Mouse (Mus musculus): ENCODE measurements around the gene Syngr2. TPM values are rescaled to one million over a fixed set of nuclear protein-coding genes. Genes with fewer than 3 reads are reported as not detected.

Syngr2 gene
- total and polyA plus RNA-seq, 3 experiments = 95.8 to 236 (median 211) TPM

DNA sequence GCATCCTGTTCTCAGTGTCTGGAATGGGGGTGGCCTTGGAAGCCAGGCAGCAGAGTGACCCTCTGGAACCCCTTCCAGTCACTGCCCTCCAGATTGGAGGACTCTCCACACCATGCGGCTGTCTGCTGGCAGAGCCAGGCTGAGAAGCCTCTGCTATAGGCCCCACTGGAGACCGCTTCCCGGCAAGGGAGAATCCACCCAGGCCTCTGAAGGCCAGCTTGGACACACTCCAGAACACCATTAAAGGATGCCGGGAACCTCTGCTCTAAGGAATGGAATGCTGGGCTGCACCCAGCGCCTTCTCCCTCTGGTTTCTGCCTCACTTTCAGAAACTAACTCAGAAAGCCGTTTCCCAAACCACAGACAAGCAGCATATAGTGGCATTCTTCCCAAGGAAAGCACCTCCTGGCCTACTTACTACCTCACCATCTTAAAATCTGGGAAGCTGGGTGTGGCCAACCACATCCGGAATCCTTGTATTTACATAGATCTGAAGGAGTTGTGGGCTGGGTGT, 13.3 kb downstream of the Syngr2 start:
- Histone ChIP-seq H3K27me3 (ENCODE audit: insufficient read depth, low read length) (no peaks in the 10 kb centered on the region), H3K4me3 (ENCODE audit: low read depth, low read length) (peak overlapping the region; percentile 10; the same call in 1 of the 2 replicates), H3K4me1 (ENCODE audit: insufficient read depth, low read depth, low read length) (peaks cover 91% of the 10 kb centered on the region), H3K36me3 (replicated peaks) (peaks cover 68% of the 10 kb centered on the region), H3K9me3 (replicated peaks) (no peaks in the 10 kb centered on the region)
- TF ChIP-seq GATA2 (IDR thresholded peaks at IDR 0.05; ENCODE audit: borderline replicate concordance, low read depth, low read length) (no peak), GATA1 (IDR thresholded peaks at IDR 0.05; ENCODE audit: borderline replicate concordance, low read length) (no peak), CTCF (IDR thresholded peaks at IDR 0.05; ENCODE audit: low read depth, low read length) (no peak), TAL1 (conservative IDR thresholded peaks at IDR 0.05; ENCODE audit: low read depth, low read length) (no peak), POLR2AphosphoS5 (IDR thresholded peaks at IDR 0.05; ENCODE audit: insufficient replicate concordance, low read depth, low read length) (no peak)
- no peak for ATAC-seq (ENCODE audit: extremely low read depth, insufficient number of reproducible peaks, low FRiP score, poor library complexity, severe bottlenecking)
- no peak for DNase-seq (ENCODE audit: low spot score)

DNA sequence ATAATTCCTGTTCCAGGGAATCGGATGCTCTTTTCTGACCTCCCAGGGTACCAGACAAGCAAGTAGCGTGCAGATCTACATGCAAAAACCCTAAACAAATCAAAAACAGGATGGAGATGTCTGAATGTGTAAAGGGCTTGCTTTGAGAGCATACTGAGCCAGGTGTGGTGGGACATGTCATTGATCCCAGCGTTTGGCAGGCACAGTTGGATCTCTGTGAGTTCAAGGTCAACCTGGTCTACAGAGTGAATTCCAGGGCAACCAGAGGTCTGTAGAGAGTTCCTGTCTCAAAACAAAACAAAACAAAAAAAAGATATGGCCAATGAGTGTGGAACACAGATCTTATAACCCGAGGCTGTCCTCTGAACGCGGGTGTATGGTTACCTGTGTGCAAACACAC, 13.9 kb downstream of the Syngr2 start:
- no peak for DNase-seq (ENCODE audit: low spot score)
- TF ChIP-seq TAL1 (conservative IDR thresholded peaks at IDR 0.05; ENCODE audit: low read depth, low read length) (no peak), POLR2AphosphoS5 (IDR thresholded peaks at IDR 0.05; ENCODE audit: insufficient replicate concordance, low read depth, low read length) (no peak), GATA1 (IDR thresholded peaks at IDR 0.05; ENCODE audit: borderline replicate concordance, low read length) (no peak), GATA2 (IDR thresholded peaks at IDR 0.05; ENCODE audit: borderline replicate concordance, low read depth, low read length) (no peak), CTCF (IDR thresholded peaks at IDR 0.05; ENCODE audit: low read depth, low read length) (no peak)
- no peak for ATAC-seq (ENCODE audit: extremely low read depth, insufficient number of reproducible peaks, low FRiP score, poor library complexity, severe bottlenecking)
- Histone ChIP-seq H3K4me1 (ENCODE audit: insufficient read depth, low read depth, low read length) (peaks cover 90% of the 10 kb centered on the region), H3K4me3 (ENCODE audit: low read depth, low read length) (no peak overlapping the region), H3K36me3 (replicated peaks) (peaks cover 62% of the 10 kb centered on the region), H3K27me3 (ENCODE audit: insufficient read depth, low read length) (no peaks in the 10 kb centered on the region), H3K9me3 (replicated peaks) (no peaks in the 10 kb centered on the region)

DNA sequence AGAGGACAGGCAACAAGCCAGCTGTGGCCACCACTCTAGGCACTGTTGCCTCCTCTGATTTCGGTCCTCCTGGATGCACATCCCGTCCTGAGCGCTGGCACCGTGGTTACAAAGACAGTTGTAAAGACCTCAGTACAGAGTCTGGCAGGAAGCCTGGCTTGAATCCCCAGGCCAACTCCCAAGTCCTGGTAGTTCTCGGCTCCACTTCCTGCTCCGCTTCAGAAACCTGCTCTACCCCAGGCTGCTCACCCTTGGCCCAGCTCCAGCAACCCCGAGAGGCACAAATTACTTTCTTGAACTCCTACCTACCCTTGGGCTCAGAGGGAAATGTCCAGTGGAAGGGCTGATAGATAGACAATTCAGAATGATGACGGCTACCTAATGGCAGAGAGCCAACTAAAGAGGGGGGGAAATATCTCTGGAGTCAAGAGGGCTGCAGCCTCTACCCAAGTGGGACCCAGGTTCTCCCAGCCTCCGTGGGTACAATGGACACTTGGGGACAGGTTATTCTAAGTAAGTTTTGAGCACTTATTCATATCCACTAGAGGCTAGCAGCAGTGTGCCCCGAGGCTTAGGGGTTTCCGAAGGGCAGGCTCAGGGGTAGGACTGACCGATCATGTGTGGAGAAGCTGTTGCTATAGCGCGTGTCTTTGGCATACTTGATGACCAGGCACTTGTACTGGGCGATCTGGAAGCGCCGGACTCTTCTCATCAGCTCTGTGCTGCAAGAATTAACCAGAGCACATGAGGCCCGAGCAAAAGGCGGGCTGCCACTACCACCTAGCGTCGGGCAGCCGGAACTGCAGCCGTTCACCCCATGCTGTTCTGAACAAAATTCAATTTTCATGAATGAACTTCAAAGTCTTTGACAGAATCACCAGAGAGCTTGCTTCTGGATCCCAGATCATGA, 14.8 kb downstream of the Syngr2 start:
- DNase-seq (ENCODE audit: low spot score) = peak; percentile 70
- Histone ChIP-seq H3K4me3 (ENCODE audit: low read depth, low read length) (peak overlapping the region; percentile 79), H3K27me3 (ENCODE audit: insufficient read depth, low read length) (no peaks in the 10 kb centered on the region), H3K36me3 (replicated peaks) (peaks cover 52% of the 10 kb centered on the region), H3K9me3 (replicated peaks) (no peaks in the 10 kb centered on the region), H3K4me1 (ENCODE audit: insufficient read depth, low read depth, low read length) (peaks cover 89% of the 10 kb centered on the region)
- TF ChIP-seq GATA1 (IDR thresholded peaks at IDR 0.05; ENCODE audit: borderline replicate concordance, low read length) (no peak), POLR2AphosphoS5 (IDR thresholded peaks at IDR 0.05; ENCODE audit: insufficient replicate concordance, low read depth, low read length) (no peak), CTCF (IDR thresholded peaks at IDR 0.05; ENCODE audit: low read depth, low read length) (peak; percentile 75), GATA2 (IDR thresholded peaks at IDR 0.05; ENCODE audit: borderline replicate concordance, low read depth, low read length) (no peak), TAL1 (conservative IDR thresholded peaks at IDR 0.05; ENCODE audit: low read depth, low read length) (no peak)
- ATAC-seq (ENCODE audit: extremely low read depth, insufficient number of reproducible peaks, low FRiP score, poor library complexity, severe bottlenecking) = 0 out of 2 replicates have a peak, but pooled peaks have one; percentile 36

DNA sequence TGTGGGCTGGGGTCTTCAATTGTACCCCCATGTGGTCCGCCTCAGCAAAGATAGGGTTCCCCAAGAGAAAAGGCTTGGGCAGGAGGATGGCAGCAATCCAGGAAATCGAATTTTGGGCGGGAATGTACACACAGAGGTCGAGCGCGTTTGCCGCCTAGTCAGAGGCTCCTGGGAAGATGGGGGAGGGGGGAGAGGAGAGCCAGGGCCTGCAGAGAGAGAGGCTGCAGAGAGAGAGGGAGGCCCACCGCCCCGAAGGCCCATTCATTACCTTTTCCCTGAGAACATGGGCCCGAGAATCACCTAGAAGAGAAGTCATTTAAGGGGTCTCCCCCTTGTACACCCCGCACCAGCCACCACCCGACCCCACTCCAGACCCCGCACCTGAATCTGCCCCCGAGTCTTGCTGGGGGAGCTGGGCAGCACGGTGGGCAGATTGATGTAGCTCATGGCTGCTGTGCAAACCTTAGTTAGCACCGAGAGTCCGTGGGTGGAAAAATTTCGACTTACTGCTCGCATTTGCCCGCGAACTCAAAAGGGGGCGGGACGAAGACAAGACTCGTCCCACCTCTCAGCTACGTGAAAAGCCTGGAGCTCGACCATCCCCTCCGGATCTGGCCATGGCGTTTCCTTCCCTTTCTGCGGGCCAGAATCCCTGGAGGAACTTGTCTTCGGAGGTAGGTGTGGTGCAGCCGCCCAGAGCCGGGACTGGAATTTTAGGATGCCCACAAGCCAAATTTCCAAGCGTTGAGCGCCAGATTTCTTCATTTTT, 16.0 kb downstream of the Syngr2 start, which contains the start of the genes Afmid and Tk1:
TSS of gene Afmid (plus strand) at position 592 of the 769 bp plus-strand sequence.
TSS of gene Tk1 (minus strand) at position 760 of the 769 bp plus-strand sequence.
- peaks cover 44% of the 10 kb centered on the region for H3K36me3 ChIP-seq (replicated peaks)
- peak; percentile 75 for DNase-seq (ENCODE audit: low spot score)
- peak within 1 kb of the TSS; percentile 79 for H3K4me3 ChIP-seq (ENCODE audit: low read depth, low read length)
- peak; percentile 50 for ATAC-seq (ENCODE audit: extremely low read depth, insufficient number of reproducible peaks, low FRiP score, poor library complexity, severe bottlenecking)
- H3K4me1 ChIP-seq (ENCODE audit: insufficient read depth, low read depth, low read length) = peaks cover 87% of the 10 kb centered on the region
- no peaks in the 10 kb centered on the region for H3K27me3 ChIP-seq (ENCODE audit: insufficient read depth, low read length)
- H3K9me3 ChIP-seq (replicated peaks) = no peaks in the 10 kb centered on the region
- TF ChIP-seq CTCF (IDR thresholded peaks at IDR 0.05; ENCODE audit: low read depth, low read length) (no peak), GATA1 (IDR thresholded peaks at IDR 0.05; ENCODE audit: borderline replicate concordance, low read length) (no peak), GATA2 (IDR thresholded peaks at IDR 0.05; ENCODE audit: borderline replicate concordance, low read depth, low read length) (no peak), POLR2AphosphoS5 (IDR thresholded peaks at IDR 0.05; ENCODE audit: insufficient replicate concordance, low read depth, low read length) (no peak), TAL1 (conservative IDR thresholded peaks at IDR 0.05; ENCODE audit: low read depth, low read length) (no peak)

DNA sequence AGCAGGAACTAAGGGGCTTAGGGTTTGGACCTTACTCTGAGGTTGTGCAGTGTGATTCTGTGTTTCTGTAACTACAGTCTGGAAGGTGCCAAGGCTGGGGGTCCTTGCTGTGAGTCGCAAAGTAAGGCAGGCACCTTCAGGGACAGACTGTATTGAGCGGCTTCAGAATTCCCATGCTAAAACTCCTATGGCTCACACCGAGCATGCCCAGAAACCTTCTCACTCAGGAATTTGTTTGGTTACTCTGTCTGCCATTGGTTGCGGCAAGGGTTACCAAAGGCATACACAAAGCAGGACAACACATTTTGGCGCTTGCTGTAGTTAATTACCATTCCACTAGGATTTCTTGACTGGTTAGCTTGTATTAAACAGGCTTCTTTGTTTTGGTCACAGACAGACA, 16.7 kb downstream of the Syngr2 start:
- ATAC-seq (ENCODE audit: extremely low read depth, insufficient number of reproducible peaks, low FRiP score, poor library complexity, severe bottlenecking) = 0 out of 2 replicates have a peak, but pooled peaks have one; percentile 6
- Histone ChIP-seq H3K4me1 (ENCODE audit: insufficient read depth, low read depth, low read length) (peaks cover 87% of the 10 kb centered on the region), H3K27me3 (ENCODE audit: insufficient read depth, low read length) (no peaks in the 10 kb centered on the region), H3K9me3 (replicated peaks) (no peaks in the 10 kb centered on the region), H3K4me3 (ENCODE audit: low read depth, low read length) (peak overlapping the region; percentile 79), H3K36me3 (replicated peaks) (peaks cover 40% of the 10 kb centered on the region)
- DNase-seq (ENCODE audit: low spot score) = no peak
- TF ChIP-seq TAL1 (conservative IDR thresholded peaks at IDR 0.05; ENCODE audit: low read depth, low read length) = no peak
- TF ChIP-seq CTCF (IDR thresholded peaks at IDR 0.05; ENCODE audit: low read depth, low read length) = no peak
- TF ChIP-seq GATA2 (IDR thresholded peaks at IDR 0.05; ENCODE audit: borderline replicate concordance, low read depth, low read length) = no peak
- no peak for TF ChIP-seq POLR2AphosphoS5 (IDR thresholded peaks at IDR 0.05; ENCODE audit: insufficient replicate concordance, low read depth, low read length)
- TF ChIP-seq GATA1 (IDR thresholded peaks at IDR 0.05; ENCODE audit: borderline replicate concordance, low read length) = no peak
